9 mouse cellular contexts compared by ENCODE assay signal in the genomic region with DNA sequence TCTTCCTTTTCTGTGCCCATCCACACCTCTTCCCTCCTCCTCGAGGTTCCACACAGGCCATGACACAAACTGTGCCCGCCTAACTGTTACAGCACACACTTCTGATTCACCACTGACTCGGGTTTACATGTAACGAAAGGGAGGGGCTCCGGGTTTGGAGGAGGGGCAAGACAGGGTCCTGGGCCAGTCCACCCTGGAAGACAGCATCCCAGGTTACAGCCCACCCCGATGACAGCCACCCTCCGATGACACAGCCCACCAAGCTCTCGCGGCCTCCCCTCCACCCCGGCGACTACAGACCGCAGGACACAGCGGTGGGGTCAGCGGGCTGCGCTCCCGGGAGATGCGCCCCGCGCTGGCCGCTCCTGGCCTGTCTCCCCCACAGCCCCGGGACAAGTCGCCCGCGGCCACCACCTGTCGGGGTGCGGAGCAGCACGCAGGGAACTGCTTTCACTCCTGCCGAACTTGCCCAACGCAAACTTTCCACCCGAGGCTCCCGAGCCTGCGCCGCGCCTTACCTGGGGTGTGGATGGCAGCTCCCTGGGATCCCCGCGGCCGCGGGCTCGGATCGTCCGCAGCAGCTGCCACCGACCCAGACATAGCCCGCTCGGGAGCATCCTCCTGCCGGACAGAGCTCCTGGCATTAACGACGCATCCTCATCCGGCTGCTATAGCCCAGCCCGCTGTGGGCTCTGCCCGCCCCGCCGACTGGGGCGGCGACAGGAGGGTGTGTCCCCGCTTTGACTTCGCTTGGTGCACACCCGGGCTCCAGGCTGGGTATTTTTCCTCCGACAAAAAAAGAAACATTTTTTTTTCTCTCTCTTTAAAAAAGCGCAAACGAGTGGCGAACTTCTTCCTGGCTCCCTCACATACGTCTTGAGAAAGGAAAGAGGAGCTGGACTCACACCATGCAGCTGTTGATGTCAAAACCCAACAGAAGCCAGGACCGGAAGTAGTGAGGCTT. TPM values are rescaled to one million over a fixed set of nuclear protein-coding genes. Genes with fewer than 3 reads are reported as not detected.
DNase-seq lines count a peak whose midpoint lies in the region; ATAC-seq and TF ChIP-seq lines count a peak whose summit lies in the region.
"Had no signal": no experiment of that assay in that cellular context is flagged by ENCODE, and none has a peak within 500 bp of the region (broad histone marks: within the 10 kb centered on the region; RNA-seq: fewer than 3 reads in every experiment).

A gene (minus strand): TSS at position 775 of the 964 bp plus-strand sequence.

- H3K9me3 ChIP-seq in lung, embryonic 16.5 days (ENCODE audit: control insufficient read depth, low read length): no peaks in the 10 kb centered on the region

- H3K4me1 ChIP-seq in cortical plate, adult 2 months (ENCODE audit: control insufficient read depth, insufficient read depth, low read length): no peaks in the 10 kb centered on the region
- peaks cover 4% of the 10 kb centered on the region for H3K4me1 ChIP-seq in heart, adult 2 months (ENCODE audit: control insufficient read depth, insufficient read depth, low read length)
- H3K4me1 ChIP-seq in lung, embryonic 16.5 days (replicated peaks; ENCODE audit: control insufficient read depth, insufficient read depth, low read length): peaks cover 18% of the 10 kb centered on the region

- peak within 1 kb of the TSS; percentile 45 for H3K9ac ChIP-seq in heart, adult 2 months (ENCODE audit: low read depth, low read length)
- H3K9ac ChIP-seq in lung, embryonic 16.5 days (ENCODE audit: low read length): peak within 1 kb of the TSS; percentile 66

- DNase-seq in cerebellum, postnatal 10 days: peak; percentile 15 to 30
- DNase-seq in cerebellum, adult 11-12 months: no peak
- DNase-seq in heart, adult 2 months: peak; percentile 70 to 77
- peak; percentile 28 for DNase-seq in kidney, adult 18-20 months
- DNase-seq in urinary bladder, postnatal 25 days (ENCODE audit: low spot score): peak; percentile 30

- under 1% methylated on average over 61 of the region's 63 CpGs for WGBS in heart, adult 2 months
- under 1% methylated on average over 63 of the region's 63 CpGs for WGBS in lung, embryonic 16.5 days

- no peaks in the 10 kb centered on the region for H3K79me2 ChIP-seq in heart, adult 2 months (replicated peaks; ENCODE audit: control insufficient read depth, insufficient read depth, low read length)

- no peak for TF ChIP-seq POLR2A in cortical plate, adult 2 months (IDR thresholded peaks at IDR 0.05; ENCODE audit: extremely low read depth, insufficient read depth, low read length)
- no peak for TF ChIP-seq POLR2A in heart, adult 2 months (IDR thresholded peaks at IDR 0.05; ENCODE audit: insufficient read depth, low read depth, low read length)

- H3K27ac ChIP-seq in cortical plate, adult 2 months (ENCODE audit: insufficient read depth, low read length): no peak within 1 kb of the TSS
- H3K27ac ChIP-seq in heart, adult 2 months: no peak within 1 kb of the TSS; the same call in 1 of the 2 replicates
- no peak within 1 kb of the TSS for H3K27ac ChIP-seq in lung, embryonic 16.5 days (ENCODE audit: low read length)

- no peak for TF ChIP-seq EP300 in heart, adult 2 months (IDR thresholded peaks at IDR 0.05; ENCODE audit: insufficient read depth, low read depth, low read length)

- H3K36me3 ChIP-seq in heart, adult 2 months (ENCODE audit: control insufficient read depth, insufficient read depth, low read length): no peaks in the 10 kb centered on the region
- H3K36me3 ChIP-seq in lung, embryonic 16.5 days (ENCODE audit: control insufficient read depth, insufficient read depth, low read length): no peaks in the 10 kb centered on the region

- peak within 1 kb of the TSS; percentile 99 for H3K4me2 ChIP-seq in lung, embryonic 16.5 days (ENCODE audit: low read depth, low read length)

- peaks cover 3% of the 10 kb centered on the region; the same call in 1 of the 2 replicates for H3K27me3 ChIP-seq in heart, adult 2 months (ENCODE audit: control insufficient read depth, insufficient read depth, low read length)
- peaks cover 12% of the 10 kb centered on the region; the same call in 1 of the 2 replicates for H3K27me3 ChIP-seq in lung, embryonic 16.5 days (ENCODE audit: control insufficient read depth, insufficient read depth, low read depth, low read length)

- TF ChIP-seq CTCF in cortical plate, adult 2 months (IDR thresholded peaks at IDR 0.05; ENCODE audit: extremely low read depth, insufficient read depth, low read length): no peak
- no peak for TF ChIP-seq CTCF in heart, adult 2 months (IDR thresholded peaks at IDR 0.05)

- peak within 1 kb of the TSS; percentile 34 for H3K4me3 ChIP-seq in cortical plate, adult 2 months (ENCODE audit: insufficient read depth, low read length)
- peak within 1 kb of the TSS; percentile 57 for H3K4me3 ChIP-seq in heart, adult 2 months
- peak within 1 kb of the TSS; percentile 69 for H3K4me3 ChIP-seq in lung, embryonic 16.5 days (ENCODE audit: low read length)

- intact Hi-C loops in heart, adult 2 months (cut with DNase I): no loop called here

- ATAC-seq in lung, embryonic 16.5 days (ENCODE audit: low read depth): peak; percentile 88
- ATAC-seq in neutrophil, adult 5-6 weeks (ENCODE audit: extremely low read depth, insufficient number of reproducible peaks, low FRiP score, poor library complexity, severe bottlenecking): peak; percentile 46; the same call in 1 of the 2 replicates

RNA-seq across cellular contexts. Expression of the gene that starts here (rescaled TPM):
- polyA plus RNA-seq in cortical plate, adult 2 months (2012; rRNA removed): 1.8 and 2.9 TPM in 2 replicates
- 1 to 10 TPM; 1.6 to 2.2 TPM for total RNA-seq in heart, adult 2 months (2021)
- 2.1 and 3.6 TPM in 2 replicates for polyA plus RNA-seq in heart, adult 2 months (2012; rRNA removed)
- polyA plus RNA-seq in lung, embryonic 16.5 days (2015; fragmentation: Nextera tagmentation; extraction: Ambion mirVana): 4.6 and 6.7 TPM in 2 replicates
- 4.7 and 4.9 TPM in 2 replicates for total RNA-seq in neutrophil, adult 5-6 weeks (2017)
- total RNA-seq: MEL had no signal
